Mouse (Mus musculus): ENCODE measurements around the gene Fam234b. TPM values are rescaled to one million over a fixed set of nuclear protein-coding genes. Genes with fewer than 3 reads are reported as not detected.

The Fam234b gene
- polyA plus RNA-seq, 1 experiment from 2014 or later, result 34.0 TPM

DNA sequence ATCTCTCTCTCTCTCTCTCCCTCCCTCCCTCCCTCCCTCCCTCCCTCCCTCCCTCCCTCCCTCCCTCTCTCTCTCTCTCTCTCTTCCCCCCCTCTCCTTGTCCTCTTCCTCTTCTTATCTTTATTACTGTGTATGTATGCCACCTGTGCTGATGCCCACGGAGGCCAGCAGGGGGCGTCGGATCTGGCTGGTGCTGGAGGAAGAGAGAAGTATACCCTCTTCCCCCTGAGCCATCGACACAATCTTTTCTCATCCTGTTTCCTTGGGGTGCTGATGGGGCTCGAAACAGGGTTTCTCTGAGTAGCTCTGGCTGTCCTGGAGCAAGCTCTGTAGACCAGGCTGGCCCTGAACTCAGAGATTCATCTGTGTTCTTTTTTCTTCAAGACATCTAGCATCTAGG lies 14.9 kb upstream of the Fam234b start:
- DNase-seq (ENCODE audit: low spot score), result peak; percentile 41

DNA sequence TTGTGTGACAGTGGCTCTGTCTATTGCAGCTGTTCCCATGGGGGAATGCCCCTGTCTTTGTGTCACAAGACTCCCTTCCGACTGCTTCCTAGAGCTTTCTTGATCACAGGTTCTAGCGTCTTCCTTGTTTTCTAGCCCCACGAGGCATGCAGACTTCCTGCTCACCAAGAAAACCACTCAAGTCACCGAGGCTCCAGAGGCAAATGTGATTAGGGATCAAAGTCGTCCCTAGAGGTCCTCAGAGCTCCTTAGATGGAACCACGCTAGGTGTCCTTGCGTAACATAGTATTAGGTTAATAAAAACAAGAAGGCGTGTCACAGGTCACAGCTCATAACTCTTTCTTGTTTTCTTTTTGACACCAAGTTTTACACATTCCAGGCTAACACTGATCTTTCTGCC lies 13.8 kb upstream of the Fam234b start:
- no peak for DNase-seq (ENCODE audit: low spot score)

DNA sequence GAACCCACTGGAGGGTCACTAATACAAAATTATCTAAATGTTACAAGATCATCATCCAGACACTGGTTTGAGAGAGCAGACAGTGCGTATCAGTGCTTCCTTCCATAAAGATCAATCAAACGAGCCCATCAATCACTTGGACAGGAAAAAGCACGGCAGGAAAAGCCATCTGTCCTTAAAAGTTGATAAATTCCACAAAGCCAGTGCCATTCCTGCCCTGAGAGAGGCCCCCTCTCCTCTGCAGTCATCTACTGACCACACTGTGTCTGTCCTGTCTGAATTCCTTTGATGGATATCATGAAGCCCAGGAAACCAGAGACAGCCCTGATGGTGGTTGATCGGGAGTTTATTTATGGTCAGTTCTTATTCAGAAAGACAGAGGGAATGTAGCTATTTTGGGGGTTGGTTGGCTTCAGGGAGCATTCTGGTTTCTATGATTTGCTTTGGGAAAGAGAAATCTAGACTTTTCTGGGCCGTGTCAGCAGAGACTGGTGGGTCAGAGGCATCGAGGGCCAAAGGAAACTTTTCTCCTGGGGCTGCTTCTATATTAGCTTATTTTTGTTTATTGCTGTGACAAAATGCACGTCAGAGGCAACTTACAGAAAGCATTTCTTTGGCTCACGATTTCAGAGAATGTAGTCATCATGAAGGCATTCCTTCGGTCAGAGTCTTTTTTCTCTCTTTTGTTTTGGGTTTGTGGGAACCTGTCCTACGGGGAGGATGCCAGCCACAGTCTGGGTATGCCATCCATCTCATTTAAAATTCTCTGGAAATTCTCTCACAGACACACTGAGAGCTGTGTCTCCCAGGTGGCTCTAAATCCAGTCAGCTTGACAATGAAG lies 10.5 kb upstream of the Fam234b start:
- no peak for DNase-seq (ENCODE audit: low spot score)

DNA sequence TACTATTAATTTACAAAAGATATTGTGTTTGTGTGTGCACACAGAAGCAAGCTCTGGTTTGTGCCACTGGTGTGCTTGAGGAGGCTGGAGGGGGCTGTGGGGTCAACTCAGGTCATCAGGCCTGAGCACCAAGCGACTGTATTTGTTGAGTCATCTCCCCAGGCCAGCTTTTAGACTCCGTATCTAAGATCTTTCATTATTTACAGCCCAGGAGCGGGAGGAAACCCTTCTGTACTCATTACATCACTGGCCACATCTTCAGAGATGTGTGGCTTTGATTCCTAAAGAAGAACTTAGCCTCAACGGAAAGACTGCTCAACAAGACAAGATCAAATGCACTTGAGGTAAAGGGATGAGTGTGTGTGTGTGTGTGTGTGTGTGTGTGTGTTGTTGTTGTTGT lies 9.1 kb upstream of the Fam234b start:
- no peak for DNase-seq (ENCODE audit: low spot score)

DNA sequence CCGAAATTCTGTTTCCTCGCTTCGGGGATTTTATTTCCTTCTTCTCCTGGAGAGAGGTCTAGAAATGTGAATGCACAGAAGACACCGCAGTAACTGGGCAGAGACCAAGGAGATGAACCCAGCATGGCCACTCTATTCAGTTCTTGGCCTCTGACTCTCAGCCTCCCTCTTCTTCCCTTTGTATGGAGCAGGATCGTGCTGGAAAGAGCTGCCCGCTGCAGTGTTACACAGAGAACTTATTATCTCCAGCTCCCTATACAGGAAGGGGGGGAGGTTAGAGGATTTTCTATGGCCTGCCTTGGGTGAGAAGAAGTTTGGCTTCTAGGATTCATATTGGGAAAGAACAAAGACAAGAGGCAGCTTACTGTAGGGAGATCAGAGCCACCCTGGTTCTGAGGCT lies 7.7 kb upstream of the Fam234b start:
- no peak for DNase-seq (ENCODE audit: low spot score)

DNA sequence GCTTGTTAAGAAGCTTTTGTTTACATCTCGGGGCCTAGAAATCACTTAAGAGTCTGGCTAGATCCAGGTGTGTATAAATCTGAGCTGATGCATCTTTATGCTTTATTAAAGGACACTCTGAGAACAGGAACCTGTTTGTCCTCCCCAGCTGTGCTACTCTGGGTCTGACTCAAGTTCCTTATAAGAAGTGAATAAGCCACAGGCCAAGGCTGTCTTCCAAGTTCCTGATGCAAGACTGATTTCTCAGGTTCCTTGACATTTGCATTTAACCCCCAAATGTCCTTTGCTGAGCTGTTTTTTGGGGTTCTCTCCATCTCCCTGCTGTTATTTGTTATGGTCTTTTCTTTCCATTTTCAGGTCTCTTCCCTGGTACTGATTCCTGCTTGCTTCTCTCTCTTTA lies 5.9 kb upstream of the Fam234b start:
- DNase-seq (ENCODE audit: low spot score), result no peak

DNA sequence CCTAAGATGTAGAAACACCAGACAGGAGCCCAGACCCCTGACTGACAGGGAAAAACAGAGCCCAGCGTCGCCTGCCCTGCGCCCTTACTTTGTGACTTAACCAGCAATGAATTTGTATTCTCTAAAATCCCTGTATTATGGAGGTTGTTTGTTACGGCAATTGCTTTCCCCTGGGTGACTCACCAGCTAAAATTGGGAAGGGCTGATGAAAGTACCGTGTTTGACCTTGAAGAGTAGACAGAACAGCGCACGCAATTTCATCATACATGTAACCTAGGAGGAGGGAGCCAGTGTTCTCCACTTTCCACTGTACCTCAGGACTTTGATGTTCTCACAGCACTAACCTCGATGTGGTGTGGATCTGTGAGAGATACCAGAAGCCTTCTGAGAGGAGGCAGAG lies 4.8 kb upstream of the Fam234b start:
- DNase-seq (ENCODE audit: low spot score), result no peak

DNA sequence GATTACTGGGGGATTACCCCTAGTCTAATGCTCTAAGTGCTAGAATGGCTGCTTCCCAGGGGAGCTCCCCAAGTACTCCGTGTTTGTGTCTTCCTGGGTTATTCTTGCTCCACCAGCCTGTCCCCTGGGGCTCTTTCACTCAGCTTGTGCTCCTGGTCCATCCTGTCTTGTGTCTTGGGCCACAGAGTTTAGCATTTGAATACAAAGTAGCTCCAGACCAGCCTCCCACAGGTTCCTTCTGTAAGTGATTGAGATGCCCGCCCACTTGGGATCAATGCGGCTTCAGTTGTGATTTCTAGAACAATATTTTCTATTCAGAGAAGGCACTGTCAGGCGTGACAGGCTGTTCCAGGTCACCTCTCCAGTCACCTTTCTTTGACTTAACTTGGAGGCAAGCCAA lies 4.0 kb upstream of the Fam234b start:
- DNase-seq (ENCODE audit: low spot score), result no peak

DNA sequence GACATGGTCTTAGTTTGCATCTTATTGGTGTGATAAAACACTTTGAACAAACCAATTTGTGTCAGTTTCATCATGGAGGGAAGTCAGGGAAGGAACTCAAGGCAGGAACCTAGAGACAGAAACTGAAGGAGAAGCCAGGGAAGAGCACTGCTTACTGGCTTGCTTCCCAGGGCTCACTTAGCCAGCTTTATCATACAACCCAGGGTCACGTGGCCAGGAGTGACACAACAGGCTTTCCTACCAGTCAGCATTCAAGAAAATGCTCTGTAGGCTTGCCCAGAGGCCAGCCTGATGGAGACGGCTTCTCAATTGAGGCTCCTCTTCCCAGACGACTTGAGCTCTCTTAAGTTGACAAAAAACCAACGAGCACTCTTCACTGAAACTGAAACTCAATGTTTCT lies 2.9 kb upstream of the Fam234b start:
- no peak for DNase-seq (ENCODE audit: low spot score)

DNA sequence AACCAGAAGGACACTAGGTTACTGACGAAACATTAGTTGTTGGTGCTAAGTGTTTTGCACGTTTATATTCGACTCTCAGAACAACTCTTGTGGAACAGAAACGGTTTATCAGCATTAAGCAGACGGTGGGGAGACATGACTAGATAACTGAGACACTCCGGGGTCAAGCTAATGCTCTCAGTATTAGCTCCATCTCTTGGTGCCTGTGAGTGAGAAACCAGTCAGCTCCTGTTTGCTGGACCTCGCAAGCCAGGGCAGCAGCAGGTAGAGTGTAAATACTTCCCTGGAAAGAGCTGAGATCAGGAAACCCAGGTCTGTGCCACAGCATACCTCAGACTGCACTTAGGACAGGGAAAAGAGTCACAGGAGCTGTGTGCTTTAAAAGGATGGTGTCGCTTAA lies 1.1 kb upstream of the Fam234b start:
- DNase-seq (ENCODE audit: low spot score), result no peak

DNA sequence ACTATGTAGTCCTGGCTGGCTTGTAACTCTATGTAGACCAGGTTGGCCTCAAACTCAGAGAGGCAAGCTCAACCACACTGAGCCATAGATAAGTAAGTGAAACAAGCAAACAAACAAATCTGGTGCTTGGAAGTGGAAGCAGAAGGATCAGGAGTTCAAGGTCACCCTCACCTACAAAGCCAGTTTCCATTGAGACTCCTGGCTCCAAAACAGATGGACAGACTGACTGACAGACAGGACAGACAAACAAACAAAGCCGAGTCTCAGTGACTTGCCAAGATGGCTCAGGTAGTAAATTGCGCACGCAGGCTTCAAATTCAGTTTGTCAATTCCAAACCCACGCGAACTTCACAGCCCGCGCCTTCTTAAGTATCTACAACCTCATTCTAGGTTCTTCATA lies 331 bp upstream of the Fam234b start:
- DNase-seq (ENCODE audit: low spot score), result no peak

DNA sequence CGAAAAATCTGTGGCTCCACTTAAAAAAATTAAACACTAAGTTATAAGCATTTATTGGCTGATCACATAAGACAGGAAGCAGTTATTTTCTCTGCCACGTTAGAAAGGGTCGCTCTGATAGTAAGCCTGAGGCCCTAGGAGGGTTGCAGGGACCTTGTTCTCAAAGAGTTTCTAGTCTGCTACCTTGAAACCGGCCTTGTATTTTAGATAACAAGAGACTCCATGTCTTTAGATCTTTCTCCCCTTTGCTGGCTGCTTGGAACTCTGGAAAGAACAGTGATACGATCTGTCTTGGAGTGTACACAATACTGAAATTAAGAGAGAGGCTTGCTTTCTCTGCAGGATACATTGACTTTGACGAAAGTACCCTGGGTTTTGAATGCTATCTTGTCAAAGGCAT lies 949 bp downstream of the Fam234b start:
- peak; percentile 5 for DNase-seq (ENCODE audit: low spot score)

DNA sequence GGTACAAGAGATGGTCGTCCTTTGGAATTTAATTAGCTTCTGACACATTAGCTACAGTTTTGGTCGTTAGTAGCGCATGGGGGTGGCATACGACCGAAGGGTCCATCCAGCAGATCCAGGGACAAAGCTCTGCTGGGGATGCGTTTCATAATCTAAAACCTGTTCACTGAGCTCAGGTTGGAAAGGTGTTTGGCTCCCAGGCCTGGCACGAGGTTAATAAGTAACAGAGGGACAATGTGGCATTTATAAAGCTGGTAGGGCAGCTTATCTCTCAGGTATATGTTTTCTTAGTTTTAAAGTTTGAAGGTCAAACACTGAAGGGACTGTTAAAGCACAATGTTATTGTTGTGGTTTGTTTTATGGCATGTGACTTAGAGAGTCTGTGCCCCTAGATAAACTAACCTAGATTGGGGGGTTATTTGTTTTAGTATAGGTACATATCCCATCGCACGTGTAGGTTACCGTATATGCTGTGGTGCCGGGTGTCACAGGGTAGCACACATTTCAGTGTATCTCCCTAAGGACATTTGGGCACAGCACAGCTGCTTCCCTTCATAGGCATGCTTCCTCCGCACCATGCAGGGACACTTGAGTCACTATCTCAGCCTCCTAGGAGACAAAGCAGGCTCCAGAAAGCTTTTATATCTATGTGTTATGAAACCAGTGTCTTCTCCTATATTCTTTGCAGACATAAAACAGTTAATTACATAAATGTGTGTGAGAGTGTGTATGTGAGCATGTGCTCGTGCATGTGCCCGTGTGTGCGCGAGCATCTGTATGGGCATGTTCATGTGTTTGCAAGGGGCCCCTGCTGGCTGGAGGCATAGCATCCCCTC lies 2.6 kb downstream of the Fam234b start:
- no peak for DNase-seq (ENCODE audit: low spot score)

DNA sequence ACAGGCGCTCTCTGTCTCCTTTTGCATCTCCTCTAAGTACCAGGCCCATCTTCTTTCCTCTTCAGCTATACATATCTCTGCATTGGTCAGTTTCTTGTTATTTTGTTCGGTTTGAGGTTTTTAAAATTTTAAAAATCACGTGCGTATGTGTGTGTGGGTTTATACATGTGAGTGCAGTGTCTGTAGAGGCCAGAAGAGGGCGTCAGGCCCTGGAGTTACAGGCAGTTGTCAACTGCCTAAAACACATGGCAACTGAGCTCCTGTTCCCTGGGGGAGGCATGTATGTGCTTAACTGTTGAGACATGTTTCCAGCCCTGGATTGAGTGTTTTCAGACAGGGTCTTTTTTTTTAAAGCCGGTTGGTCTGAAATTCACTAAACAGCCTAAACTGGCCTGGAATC lies 4.9 kb downstream of the Fam234b start:
- no peak for DNase-seq (ENCODE audit: low spot score)

DNA sequence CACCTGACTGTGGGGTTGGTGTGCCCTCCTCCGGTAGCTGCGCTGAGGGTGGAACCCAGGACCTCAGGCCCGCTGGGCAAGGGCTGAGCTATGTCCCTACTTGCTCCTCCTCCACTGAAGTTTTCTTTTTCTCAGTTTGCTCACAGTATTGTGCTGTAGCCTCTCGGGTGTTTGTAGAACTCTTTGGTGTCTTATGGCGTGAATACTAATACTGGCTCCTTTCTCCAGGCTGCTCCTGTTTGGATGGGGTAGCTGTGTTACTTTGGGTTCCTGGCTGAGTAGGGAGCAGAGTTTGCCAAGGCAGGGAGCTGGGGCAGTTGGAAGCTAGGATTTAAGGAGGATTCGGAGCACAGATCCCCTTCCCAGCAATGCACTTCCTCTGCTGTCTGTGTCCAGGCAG lies 6.0 kb downstream of the Fam234b start:
- no peak for DNase-seq (ENCODE audit: low spot score)

DNA sequence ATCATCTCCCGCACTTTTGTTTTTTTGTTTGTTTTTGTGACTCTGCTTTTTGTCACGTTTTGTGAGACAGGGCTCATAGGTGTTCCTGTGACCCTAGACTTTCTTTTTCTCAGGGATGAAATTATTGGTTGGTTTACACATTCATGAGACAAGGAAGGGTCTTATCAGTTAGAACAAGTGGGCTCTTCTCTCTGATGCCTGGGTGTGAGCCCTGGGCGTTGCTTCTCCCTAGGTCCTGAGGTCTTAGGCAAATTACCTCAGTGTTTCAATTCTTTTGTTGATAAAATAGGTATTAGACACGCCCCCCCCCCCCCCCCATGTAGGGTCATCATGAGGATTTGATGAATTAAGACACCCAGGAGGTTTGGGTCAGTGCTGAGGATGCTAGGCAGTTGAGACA lies 7.1 kb downstream of the Fam234b start:
- DNase-seq (ENCODE audit: low spot score), result no peak

DNA sequence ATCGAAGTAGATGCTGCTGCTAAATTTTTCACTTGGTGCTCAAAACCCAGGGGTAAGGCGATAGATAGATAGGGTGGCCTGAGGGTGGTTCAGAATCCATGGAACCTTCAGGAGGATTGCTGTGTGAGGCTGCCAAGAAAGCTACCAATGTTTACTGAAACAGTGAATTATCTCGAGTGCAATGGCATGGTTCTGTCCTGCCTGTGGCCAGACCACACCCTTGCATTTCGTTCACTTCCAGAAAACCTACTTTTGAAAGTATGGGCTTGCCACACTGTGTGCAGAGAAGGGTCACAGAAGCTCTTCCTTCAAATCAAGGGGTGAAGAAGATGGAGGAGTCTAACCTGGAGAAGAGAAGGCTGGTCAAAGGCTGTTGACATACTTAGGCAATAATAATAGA lies 8.0 kb downstream of the Fam234b start:
- DNase-seq (ENCODE audit: low spot score), result no peak

DNA sequence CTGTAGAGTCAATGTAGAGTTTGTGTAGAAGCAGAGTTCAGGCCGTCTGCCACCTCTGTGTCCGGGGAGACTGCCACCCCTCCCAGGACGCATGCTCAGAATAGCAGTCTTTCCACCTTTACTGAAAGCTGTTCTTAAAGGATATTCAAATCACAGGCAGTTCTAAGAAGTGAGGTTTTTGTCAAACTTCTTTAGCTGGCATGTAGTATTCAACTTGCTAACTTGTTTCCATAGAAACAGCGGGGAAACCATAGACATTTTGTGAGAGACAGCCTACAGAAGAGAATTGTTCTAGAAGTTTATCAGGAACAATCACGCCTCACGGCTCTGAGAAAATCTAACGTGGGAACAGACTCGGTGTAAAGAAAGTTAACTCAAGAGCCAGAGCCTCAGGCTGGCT lies 9.1 kb downstream of the Fam234b start:
- DNase-seq (ENCODE audit: low spot score), result no peak

DNA sequence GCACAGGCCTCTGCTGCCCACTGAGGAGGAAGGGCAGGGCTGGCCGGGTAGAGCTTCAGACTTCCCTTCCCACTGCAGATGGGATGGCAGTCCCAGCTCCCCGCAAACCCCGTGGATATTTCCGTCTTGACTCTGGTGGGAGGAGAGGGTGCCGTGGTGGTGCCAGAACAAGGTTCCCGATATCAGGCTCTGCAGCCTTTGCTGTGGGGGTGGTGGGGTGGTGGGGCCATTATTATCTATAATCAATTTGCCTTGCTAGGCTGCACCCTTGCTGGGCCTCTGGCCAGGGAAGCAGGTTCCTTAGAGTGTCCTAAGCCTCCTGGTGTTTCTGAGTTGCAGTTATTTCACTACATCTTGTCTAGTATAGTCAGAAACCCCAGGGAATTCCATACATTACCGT lies 13.4 kb downstream of the Fam234b start:
- no peak for DNase-seq (ENCODE audit: low spot score)

DNA sequence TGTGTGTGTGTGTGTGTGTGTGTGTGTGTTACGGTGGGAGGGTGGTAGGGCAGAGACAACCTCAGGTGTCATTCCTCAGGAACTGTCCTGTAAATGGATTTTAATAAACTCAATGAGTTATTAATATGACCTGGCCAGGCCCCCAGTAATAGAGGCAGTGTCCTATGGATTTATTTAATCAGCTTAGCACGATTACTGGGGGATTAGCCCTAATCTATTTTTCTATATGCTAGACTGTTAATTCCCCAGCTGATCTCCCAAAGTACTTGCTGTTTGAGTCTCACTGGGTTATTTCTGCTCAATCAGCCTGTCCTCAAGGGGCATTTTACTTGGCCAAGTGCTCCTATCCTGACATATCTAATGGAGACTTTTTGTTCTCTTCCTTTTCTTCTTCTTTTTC lies 14.9 kb downstream of the Fam234b start:
- no peak for DNase-seq (ENCODE audit: low spot score)

DNA sequence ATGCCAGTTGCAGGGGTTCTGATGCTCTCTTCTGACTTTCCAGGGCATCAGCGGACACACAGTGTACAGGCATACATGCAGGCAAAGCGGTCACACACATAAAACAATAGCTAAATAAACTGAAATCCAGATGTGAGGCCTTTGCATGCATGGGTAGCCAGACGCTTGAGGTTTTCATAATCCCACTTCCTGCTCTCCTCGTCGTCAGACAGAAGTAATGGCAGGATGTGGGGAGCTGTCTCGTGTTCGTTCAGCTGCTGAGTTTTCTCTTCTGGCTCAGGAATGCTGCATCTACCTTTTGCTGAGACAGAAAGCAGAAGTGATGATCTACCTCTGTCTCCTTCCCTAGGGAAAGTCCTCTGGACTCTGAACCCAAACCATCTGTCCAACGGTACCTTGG lies 20.6 kb downstream of the Fam234b start:
- peak; percentile 85 for DNase-seq (ENCODE audit: low spot score)

DNA sequence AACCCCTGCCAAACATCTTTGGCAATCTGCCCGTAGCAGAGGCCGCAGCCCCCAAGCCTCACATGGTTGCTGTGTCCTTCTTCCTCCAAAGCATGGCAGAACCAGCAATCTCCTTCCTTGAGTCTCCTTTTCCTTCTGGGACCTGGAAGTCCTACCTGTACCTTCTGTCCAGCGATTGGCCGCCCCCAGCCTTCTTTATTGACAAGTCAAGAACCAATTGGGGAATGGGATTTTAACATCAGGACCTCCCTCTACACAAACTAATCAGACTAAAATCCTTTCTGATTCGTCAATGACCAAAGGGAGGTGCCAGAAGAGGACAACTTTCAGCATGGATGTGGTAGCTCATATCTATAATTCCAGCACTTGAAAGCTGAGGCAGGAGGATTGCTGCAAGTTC lies 22.1 kb downstream of the Fam234b start:
- no peak for DNase-seq (ENCODE audit: low spot score)
